In genomic region chr2:57845135-57845534, GRCm38 (mm10) we compare ENCODE assay signal across 15 mouse cellular contexts.
"Had no signal": no experiment of that assay in that cellular context is flagged by ENCODE, and none has a peak within 500 bp of the region (broad histone marks: within the 10 kb centered on the region; RNA-seq: fewer than 3 reads in every experiment).

No protein-coding gene starts in this region.

- H3K9me3 ChIP-seq: limb, embryonic 15.5 days; liver, embryonic 12.5 days; lung, embryonic 15.5 days; midbrain, embryonic 10.5 days; neural tube, embryonic 15.5 days had no signal

- H3K4me1 ChIP-seq: liver, embryonic 12.5 days; lung, embryonic 15.5 days had no signal

- H3K4me3 ChIP-seq: limb, embryonic 15.5 days; liver, embryonic 12.5 days; lung, embryonic 15.5 days; midbrain, embryonic 10.5 days; myocyte; neural tube, embryonic 15.5 days had no signal

- H3K27ac ChIP-seq: limb, embryonic 15.5 days; liver, embryonic 12.5 days; lung, embryonic 15.5 days; midbrain, embryonic 10.5 days; neural tube, embryonic 15.5 days; stomach, postnatal 0 days had no signal

- H3K36me3 ChIP-seq: limb, embryonic 15.5 days; liver, embryonic 12.5 days; lung, embryonic 15.5 days; midbrain, embryonic 10.5 days; neural tube, embryonic 15.5 days had no signal

- H3K27me3 ChIP-seq: limb, embryonic 15.5 days; liver, embryonic 12.5 days; lung, embryonic 15.5 days; neural tube, embryonic 15.5 days had no signal

- H3K9ac ChIP-seq: limb, embryonic 15.5 days; liver, embryonic 12.5 days; lung, embryonic 15.5 days; neural tube, embryonic 15.5 days had no signal

- ATAC-seq: liver, embryonic 12.5 days had no signal

- H3K4me2 ChIP-seq: limb, embryonic 15.5 days; liver, embryonic 12.5 days; lung, embryonic 15.5 days; neural tube, embryonic 15.5 days had no signal

- DNase-seq: kidney, postnatal 25 days; layer of hippocampus, adult 9-11 months; layer of hippocampus, postnatal 36 days; lung, postnatal 36 days; midbrain, embryonic 14.5 days; right cerebral cortex, adult 18-20 months; right cerebral cortex, postnatal 25 days; thymus, postnatal 4 days had no signal
